Mouse (Mus musculus): ENCODE data around the gene Dclk2.

Dclk2 gene

GRCm38 (mm10) chr3:86759383-86759782 is 161.3 kb downstream of the Dclk2 start:
- no peak for DNase-seq (ENCODE audit: low spot score in 2 of 2)

- no peak for DNase-seq (ENCODE audit: low spot score in 2 of 2)
Measured at GRCm38 (mm10) chr3:86758727-86759126, 161.9 kb downstream of the Dclk2 start.

- DNase-seq (ENCODE audit: low spot score in 2 of 2) = no peak
Measured at GRCm38 (mm10) chr3:86756548-86756947, 164.1 kb downstream of the Dclk2 start.

- no peak for DNase-seq (ENCODE audit: low spot score in 2 of 2)
Measured at GRCm38 (mm10) chr3:86754595-86755557, 165.8 kb downstream of the Dclk2 start.

GRCm38 (mm10) chr3:86754178-86754577 is 166.5 kb downstream of the Dclk2 start:
- DNase-seq (ENCODE audit: low spot score in 2 of 2) = no peak

GRCm38 (mm10) chr3:86750652-86751051 is 170.0 kb downstream of the Dclk2 start:
- DNase-seq (ENCODE audit: low spot score in 2 of 2) = no peak

GRCm38 (mm10) chr3:86745769-86746512 is 174.7 kb downstream of the Dclk2 start:
- DNase-seq (ENCODE audit: low spot score in 2 of 2) = no peak

GRCm38 (mm10) chr3:86745348-86745747 is 175.3 kb downstream of the Dclk2 start:
- DNase-seq (ENCODE audit: low spot score in 2 of 2) = no peak

- no peak for DNase-seq (ENCODE audit: low spot score in 2 of 2)
Measured at GRCm38 (mm10) chr3:86739745-86740144, 180.9 kb downstream of the Dclk2 start.

GRCm38 (mm10) chr3:86738831-86739230 is 181.8 kb downstream of the Dclk2 start:
- no peak for DNase-seq (ENCODE audit: low spot score in 2 of 2)

Measured in spleen, postnatal 10 days (tissue).